Mouse (Mus musculus) kidney, postnatal 25 days (tissue): Measurements from ENCODE around the gene Slfn14.
A peak's percentile ranks its signal among the peaks of the same experiment; 100 is the strongest.
"Not testable (repeated sequence)": the region's sequence is repeated elsewhere in the genome, so short reads cannot be mapped to it uniquely, and the experiment has no call there.

Experiments
- DNase-seq, 2 experiments: peaks; one replicate each; pipeline ENCODE4 v3.0.0; 2021; ENCODE audit warnings: mixed read lengths in 2 of 2

The Slfn14 gene

GRCm38 (mm10) chr11:83286566-83286965 is at the start of gene Slfn14:
TSS of gene Slfn14 (minus strand) at chr11:83286726.
- DNase-seq: no peak

GRCm38 (mm10) chr11:83335826-83336225 is 49.3 kb upstream of the Slfn14 start:
- DNase-seq: no peak

GRCm38 (mm10) chr11:83327427-83327826 is 40.9 kb upstream of the Slfn14 start:
- DNase-seq: peak; percentile 56 to 73

- not testable (repeated sequence) for DNase-seq
These were observed 40.2 kb upstream of the Slfn14 start for GRCm38 (mm10) chr11:83326692-83327091.

- no peak for DNase-seq
These were observed 32.5 kb upstream of the Slfn14 start for GRCm38 (mm10) chr11:83319048-83319447.

GRCm38 (mm10) chr11:83312471-83312870 is 25.9 kb upstream of the Slfn14 start:
- no peak for DNase-seq

- no peak for DNase-seq
These were observed 20.3 kb upstream of the Slfn14 start for GRCm38 (mm10) chr11:83306700-83307253.

GRCm38 (mm10) chr11:83304485-83304884 is 18.0 kb upstream of the Slfn14 start:
- DNase-seq: no peak

GRCm38 (mm10) chr11:83303751-83304150 is 17.2 kb upstream of the Slfn14 start:
- peak; percentile 23 to 54 for DNase-seq

- peak; percentile 96 to 97 for DNase-seq
These were observed 16.2 kb upstream of the Slfn14 start, which contains the start of gene Pex12 for GRCm38 (mm10) chr11:83302526-83303251. TSS of gene Pex12 (minus strand) at chr11:83302586.

- peak; percentile 35 to 50 for DNase-seq
These were observed 15.6 kb upstream of the Slfn14 start for GRCm38 (mm10) chr11:83302124-83302523.

- DNase-seq: no peak
These were observed 14.9 kb upstream of the Slfn14 start for GRCm38 (mm10) chr11:83301431-83301831.

- DNase-seq: no peak
These were observed 13.2 kb upstream of the Slfn14 start for GRCm38 (mm10) chr11:83299724-83300123.

- peak; percentile 94 to 97 for DNase-seq
These were observed 12.0 kb upstream of the Slfn14 start, which contains the start of gene Ap2b1 for GRCm38 (mm10) chr11:83298225-83299195. TSS of gene Ap2b1 (plus strand) at chr11:83299024.

- DNase-seq: no peak
These were observed 11.3 kb upstream of the Slfn14 start for GRCm38 (mm10) chr11:83297816-83298215.

- DNase-seq: no peak
These were observed 7.6 kb upstream of the Slfn14 start for GRCm38 (mm10) chr11:83294133-83294532.

GRCm38 (mm10) chr11:83293182-83293581 is 6.7 kb upstream of the Slfn14 start:
- DNase-seq: no peak

- DNase-seq: no peak
These were observed 5.7 kb upstream of the Slfn14 start for GRCm38 (mm10) chr11:83292251-83292587.

GRCm38 (mm10) chr11:83291375-83292250 is 5.1 kb upstream of the Slfn14 start:
- peak; percentile 95 to 98 for DNase-seq

GRCm38 (mm10) chr11:83289633-83290032 is 3.1 kb upstream of the Slfn14 start:
- no peak for DNase-seq

GRCm38 (mm10) chr11:83289036-83289435 is 2.5 kb upstream of the Slfn14 start:
- no peak for DNase-seq

- DNase-seq: no peak
These were observed 899 bp downstream of the Slfn14 start for GRCm38 (mm10) chr11:83285627-83286026.
